Mouse (Mus musculus) megakaryocyte, embryonic 14.5 days (primary cell): Measurements from ENCODE around the gene Cog1. TPM values are rescaled to one million over a fixed set of nuclear protein-coding genes. Genes with fewer than 3 reads are reported as not detected.

ENCODE experiments used
- H3K27me3 ChIP-seq: replicated peaks from 2 replicates; pipeline ENCODE3; 2012; ENCODE audit warnings: inconsistent platforms
- H3K36me3 ChIP-seq: replicated peaks from 2 replicates; pipeline ENCODE3; 2012; ENCODE audit warnings: low read length, inconsistent platforms, mixed read lengths
- H3K4me1 ChIP-seq: 2 replicates; pipeline ENCODE4 v1.6.1; 2012; ENCODE audit warnings: inconsistent platforms
- H3K4me3 ChIP-seq: replicated peaks from 2 replicates; pipeline ENCODE3; 2012; ENCODE audit warnings: moderate library complexity, mild to moderate bottlenecking, inconsistent platforms
- H3K9me3 ChIP-seq: 2 replicates; pipeline ENCODE4 v1.6.1; 2012; ENCODE audit warnings: inconsistent platforms
- FLI1 ChIP-seq: IDR thresholded peaks from 2 replicates; pipeline ENCODE4 v1.6.1; 2012; ENCODE audit warnings: low read length, inconsistent platforms, mixed read lengths
- GATA1 ChIP-seq: IDR thresholded peaks from 3 replicates; pipeline ENCODE4 v1.6.1; 2012; ENCODE audit warnings: mixed read lengths, low read length, inconsistent platforms, borderline replicate concordance
- polyA plus RNA-seq: library from polyadenylated mRNA; stranded (reverse); fragments of >175 nt; gene quantifications from 2 replicates; pipeline ENCODE4 v1.2.3, GENCODE M21; 2012; ENCODE audit warnings: low replicate concordance; ENCODE audit not compliant: insufficient read depth

Gene Cog1
- polyA plus RNA-seq, 1 experiment, result 28.4 TPM

DNA sequence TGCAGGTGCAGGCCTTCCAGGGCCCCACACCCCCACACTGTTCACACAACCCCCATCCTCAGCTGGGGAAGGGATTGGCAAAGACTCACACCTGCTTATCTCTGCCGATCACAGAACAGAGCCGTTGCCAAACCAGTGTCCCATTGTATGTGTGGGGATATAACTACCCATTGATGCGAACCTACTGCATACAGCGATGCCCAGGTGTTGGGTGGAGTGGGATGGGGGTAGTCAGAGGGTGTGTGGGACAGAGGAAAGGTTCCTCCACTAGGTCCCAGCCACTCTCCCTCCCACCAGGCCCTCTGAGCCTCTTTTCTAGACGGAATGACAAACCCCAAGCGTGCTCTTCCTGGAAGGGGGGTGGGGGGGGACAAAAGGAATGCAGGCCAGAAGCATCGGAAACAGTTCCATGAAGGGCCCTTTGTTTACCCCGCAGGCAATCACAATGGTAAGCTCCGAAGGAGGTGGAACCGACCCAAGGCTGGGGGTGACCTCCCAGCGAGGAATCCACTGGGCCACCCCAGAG lies 60.8 kb downstream of the Cog1 start, which contains the start of gene Cpsf4l:
Gene Cpsf4l, minus strand, starts transcription at position 287 of the 526 bp plus-strand sequence.
- TF ChIP-seq GATA1 (no peak), FLI1 (no peak)
- H3K36me3 ChIP-seq, result peaks cover 15% of the 10 kb centered on the region
- H3K4me3 ChIP-seq, result no peak within 1 kb of the TSS
- peaks cover 22% of the 10 kb centered on the region for H3K4me1 ChIP-seq
- H3K27me3 ChIP-seq, result peaks cover 8% of the 10 kb centered on the region
- 0 out of 2 replicates have a peak, but pooled peaks cover 4% of the 10 kb centered on the region for H3K9me3 ChIP-seq

DNA sequence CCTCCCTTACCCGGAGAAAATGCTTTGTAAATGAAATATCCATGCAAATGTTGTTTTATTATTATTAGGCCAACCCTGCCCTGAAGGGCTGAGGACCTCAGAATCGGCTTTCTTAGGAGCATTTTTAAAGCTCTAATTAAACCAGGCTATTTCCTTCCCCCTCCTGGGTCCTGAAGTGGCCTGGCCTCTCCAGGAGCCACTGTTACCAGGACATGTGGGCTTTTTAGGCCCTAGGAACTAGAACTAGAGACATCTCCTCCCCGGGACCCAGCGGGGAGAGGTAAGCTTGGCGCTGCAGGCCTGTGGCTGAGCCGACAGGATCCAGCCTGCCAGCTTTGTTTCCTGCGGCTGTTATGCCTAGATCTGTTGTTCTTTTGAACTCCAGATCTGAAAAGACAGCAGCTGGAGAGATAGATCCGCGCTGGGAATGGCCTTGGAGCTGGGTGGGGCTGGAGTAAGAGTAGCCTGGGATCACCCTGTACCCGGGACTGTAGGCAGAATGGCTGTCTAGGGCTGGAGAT lies 61.3 kb downstream of the Cog1 start:
- no peak for TF ChIP-seq FLI1
- TF ChIP-seq GATA1, result no peak
- peaks cover 8% of the 10 kb centered on the region for H3K27me3 ChIP-seq

DNA sequence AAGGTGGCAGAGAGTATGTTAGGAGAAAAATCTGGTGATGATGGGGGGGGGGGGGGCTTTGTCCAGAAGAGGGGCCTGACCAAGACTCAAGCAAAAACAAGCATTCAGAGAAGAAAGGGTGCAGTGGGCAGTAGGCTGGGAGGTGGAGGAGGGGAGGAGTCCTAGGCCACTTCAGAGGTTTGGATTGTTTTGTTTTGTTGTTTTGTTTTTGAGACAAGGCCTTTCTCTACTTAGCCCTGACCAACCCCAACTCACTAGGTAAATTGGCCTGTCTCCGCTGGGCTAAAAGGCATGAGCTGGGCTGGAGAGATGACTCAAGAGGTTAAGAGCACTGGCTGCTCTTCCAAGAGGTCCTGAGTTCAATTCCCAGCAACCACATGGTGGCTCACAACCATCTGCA lies 62.1 kb downstream of the Cog1 start:
- peaks cover 19% of the 10 kb centered on the region for H3K4me1 ChIP-seq
- peaks cover 13% of the 10 kb centered on the region for H3K36me3 ChIP-seq
- H3K9me3 ChIP-seq, result 0 out of 2 replicates have a peak, but pooled peaks cover 4% of the 10 kb centered on the region
- TF ChIP-seq FLI1 (no peak), GATA1 (no peak)
- peaks cover 10% of the 10 kb centered on the region for H3K27me3 ChIP-seq
- no peak overlapping the region for H3K4me3 ChIP-seq

More for the DNA sequence above, 61.3 kb downstream of the Cog1 start:
- Histone ChIP-seq H3K36me3 (peaks cover 15% of the 10 kb centered on the region), H3K4me1 (peaks cover 22% of the 10 kb centered on the region), H3K4me3 (no peak overlapping the region), H3K9me3 (0 out of 2 replicates have a peak, but pooled peaks cover 4% of the 10 kb centered on the region)

DNA sequence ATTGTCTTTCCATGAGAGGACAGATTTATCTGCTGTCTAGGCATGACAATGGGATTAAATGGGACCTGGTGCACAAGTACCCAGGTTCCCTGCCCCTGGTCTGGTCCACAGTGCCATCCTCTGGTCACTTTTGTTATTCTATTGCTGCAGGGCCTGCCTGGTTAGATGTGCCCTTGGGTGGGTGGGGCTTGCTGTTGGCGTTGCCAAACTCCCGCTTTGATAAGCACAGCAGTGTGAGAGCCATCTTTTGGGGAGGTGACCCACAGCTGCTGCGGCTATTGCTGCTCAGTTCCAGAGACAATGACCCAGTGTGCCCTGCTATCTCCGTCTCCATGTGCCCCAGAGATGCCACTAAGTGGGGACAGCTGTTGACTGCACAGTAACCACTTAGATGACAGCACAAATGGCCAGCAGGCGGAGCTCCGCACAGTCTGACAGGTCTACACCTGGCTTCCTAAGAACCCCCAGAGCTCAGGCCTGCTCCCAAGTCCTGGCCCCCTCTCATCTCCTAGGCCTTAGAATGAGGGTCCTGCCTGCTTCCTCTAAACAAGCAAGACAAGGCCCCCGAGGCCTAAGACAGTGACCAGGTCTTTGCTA lies 66.2 kb downstream of the Cog1 start:
- Histone ChIP-seq H3K36me3 (no peaks in the 10 kb centered on the region), H3K4me1 (peaks cover 13% of the 10 kb centered on the region), H3K9me3 (no peaks in the 10 kb centered on the region), H3K27me3 (peaks cover 33% of the 10 kb centered on the region), H3K4me3 (no peak overlapping the region)
- no peak for TF ChIP-seq GATA1
- TF ChIP-seq FLI1, result no peak

DNA sequence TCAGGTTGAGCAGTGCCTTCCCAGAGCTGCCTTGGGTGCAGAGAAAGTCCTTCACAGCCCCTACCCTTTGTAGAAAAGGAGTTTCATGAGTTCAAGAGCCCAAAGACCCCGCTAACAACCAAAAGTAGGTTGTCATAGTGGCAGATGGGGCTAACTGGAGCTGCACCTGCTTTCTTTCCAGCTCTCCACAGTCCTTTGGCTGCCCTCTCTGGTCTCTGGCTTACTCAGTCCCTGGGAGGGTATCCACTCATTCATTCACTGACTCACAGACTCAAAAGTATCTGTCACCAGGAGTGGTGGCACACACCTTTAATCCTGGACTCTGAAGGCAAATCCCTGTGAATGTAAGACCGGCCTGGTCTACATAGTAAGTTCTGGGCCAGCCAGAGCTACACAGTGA lies 67.2 kb downstream of the Cog1 start:
- TF ChIP-seq GATA1, result no peak
- TF ChIP-seq FLI1, result no peak
- peaks cover 33% of the 10 kb centered on the region for H3K27me3 ChIP-seq
- no peak overlapping the region for H3K4me3 ChIP-seq
- no peaks in the 10 kb centered on the region for H3K36me3 ChIP-seq
- H3K4me1 ChIP-seq, result peaks cover 9% of the 10 kb centered on the region
- no peaks in the 10 kb centered on the region for H3K9me3 ChIP-seq

Other genes with a start within 250 kb of the Cog1 start
- not detected in 2 replicates for gene Sstr2, start 29.8 kb upstream of the Cog1 start, polyA plus RNA-seq
- 20.6 and 67.1 TPM in 2 replicates for gene Slc39a11, start 910 bp downstream of the Cog1 start, polyA plus RNA-seq
- 129 and 266 TPM in 2 replicates for gene Fam104a, start 35.0 kb downstream of the Cog1 start, polyA plus RNA-seq
- gene D11Wsu47e, start 35.2 kb downstream of the Cog1 start, polyA plus RNA-seq, result 5.2 TPM in 1 of 2 replicates, not detected in the other
- gene Cpsf4l, start 60.8 kb downstream of the Cog1 start, polyA plus RNA-seq, result not detected in 2 replicates
- 2.9 and 9.4 TPM in 2 replicates for gene Cdc42ep4, start 102.7 kb downstream of the Cog1 start, polyA plus RNA-seq